26 mouse cellular contexts compared by ENCODE assay signal in genomic region chr9:88085181-88085816, GRCm38 (mm10).
A peak's percentile ranks its signal among the peaks of the same experiment; 100 is the strongest.
DNase-seq lines count a peak whose midpoint lies in the region; ATAC-seq and TF ChIP-seq lines count a peak whose summit lies in the region.
"Had no signal": no experiment of that assay in that cellular context is flagged by ENCODE, and none has a peak within 500 bp of the region (broad histone marks: within the 10 kb centered on the region; RNA-seq: fewer than 3 reads in every experiment).

No protein-coding gene starts in this region.

- no peak overlapping the region for H3K4me2 ChIP-seq in lung, embryonic 14.5 days
- H3K4me2 ChIP-seq: forebrain, embryonic 13.5 days; heart, embryonic 13.5 days; liver, embryonic 15.5 days; midbrain, embryonic 12.5 days; neural tube, embryonic 12.5 days had no signal

- DNase-seq in heart, adult 18-20 months: peak; percentile 36 to 56
- DNase-seq in heart, postnatal 25 days (ENCODE audit: low spot score): no peak
- DNase-seq in lung, embryonic 14.5 days: peak; percentile 74
- DNase-seq in lung, postnatal 14 days: no peak
- DNase-seq in NIH3T3 (ENCODE audit: low read depth): peak; percentile 84
- peak; percentile 50 to 56 for DNase-seq in heart, postnatal 10 days
- DNase-seq in kidney, adult 11 months: no peak
- no peak for DNase-seq in urinary bladder, postnatal 25 days (ENCODE audit: low spot score)
- DNase-seq: adrenal gland, adult 8-10 months; B cell, adult 2 months; cerebellum, adult 2 months; cerebellum, postnatal 14 days; gastrocnemius, postnatal 14 days; kidney, postnatal 4 days; right cerebral cortex, adult 18-20 months; thymus, postnatal 4 days had no signal

- intact Hi-C loops in heart, postnatal 25 days (cut with DNase I): loop anchor here (10.0 kb wide), 1 partner anchor 240 kb away; no protein-coding TSS in a partner anchor
- intact Hi-C loops in heart, postnatal 10 days (cut with DNase I): no loop called here

- 76% methylated on average over 11 of the region's 11 CpGs for WGBS in lung, embryonic 14.5 days

- no peak overlapping the region for H3K4me3 ChIP-seq in lung, embryonic 14.5 days (ENCODE audit: low read depth, low read length)
- H3K4me3 ChIP-seq: forebrain, embryonic 13.5 days; heart, embryonic 13.5 days; liver, embryonic 15.5 days; megakaryocyte, embryonic 14.5 days; midbrain, embryonic 12.5 days; myocyte; neural tube, embryonic 12.5 days had no signal

- no peak for TF ChIP-seq CTCF in lung, embryonic 14.5 days (IDR thresholded peaks at IDR 0.05; ENCODE audit: low read depth)

- no peak overlapping the region for H3K9ac ChIP-seq in lung, embryonic 14.5 days
- H3K9ac ChIP-seq: forebrain, embryonic 13.5 days; heart, embryonic 13.5 days; liver, embryonic 15.5 days; midbrain, embryonic 12.5 days; neural tube, embryonic 12.5 days had no signal

- H3K27me3 ChIP-seq in lung, embryonic 14.5 days (ENCODE audit: insufficient read depth, low read length): no peaks in the 10 kb centered on the region
- H3K27me3 ChIP-seq: forebrain, embryonic 13.5 days; liver, embryonic 15.5 days; megakaryocyte, embryonic 14.5 days; midbrain, embryonic 12.5 days; neural tube, embryonic 12.5 days had no signal

- H3K9me3 ChIP-seq in lung, embryonic 14.5 days (ENCODE audit: low read depth, low read length): no peaks in the 10 kb centered on the region
- H3K9me3 ChIP-seq: forebrain, embryonic 13.5 days; heart, embryonic 13.5 days; liver, embryonic 15.5 days; megakaryocyte, embryonic 14.5 days; midbrain, embryonic 12.5 days; neural tube, embryonic 12.5 days had no signal

- peak; percentile 48 for ATAC-seq in lung, embryonic 14.5 days (ENCODE audit: insufficient read depth)
- ATAC-seq: activated CD4-positive, CD25-positive, alpha-beta regulatory T cell, adult 4 months; forebrain, embryonic 13.5 days; hindbrain, embryonic 16.5 days; lung, postnatal 0 days had no signal

- no peak overlapping the region for H3K27ac ChIP-seq in lung, embryonic 14.5 days (ENCODE audit: low read depth)
- H3K27ac ChIP-seq: forebrain, embryonic 13.5 days; heart, embryonic 13.5 days; liver, embryonic 15.5 days; midbrain, embryonic 12.5 days; neural tube, embryonic 12.5 days had no signal

- no peaks in the 10 kb centered on the region for H3K4me1 ChIP-seq in lung, embryonic 14.5 days (ENCODE audit: insufficient read depth)
- H3K4me1 ChIP-seq: forebrain, embryonic 13.5 days; heart, embryonic 13.5 days; liver, embryonic 15.5 days; megakaryocyte, embryonic 14.5 days; midbrain, embryonic 12.5 days; neural tube, embryonic 12.5 days had no signal

- no peaks in the 10 kb centered on the region for H3K36me3 ChIP-seq in lung, embryonic 14.5 days (ENCODE audit: insufficient read depth)
- H3K36me3 ChIP-seq: heart, embryonic 13.5 days; liver, embryonic 15.5 days; midbrain, embryonic 12.5 days; neural tube, embryonic 12.5 days had no signal

Comparison
In these comparisons a context has a peak if more than half of its experiments do, and no peak if none do; other contexts are left out.
1. DNase-seq: peak in heart, adult 18-20 months (2 of 2), lung, embryonic 14.5 days (single experiment), NIH3T3 (single experiment) and heart, postnatal 10 days (2 of 2); none in heart, postnatal 25 days (single experiment), lung, postnatal 14 days (single experiment), kidney, adult 11 months (single experiment) and urinary bladder, postnatal 25 days (single experiment).